Mouse (Mus musculus) limb, embryonic 10.5 days (tissue): Measurements from ENCODE around the gene Ap2a1. TPM values are rescaled to one million over a fixed set of nuclear protein-coding genes. Genes with fewer than 3 reads are reported as not detected.

Experiments
- DNase-seq: peaks from one replicate; pipeline ENCODE4 v3.0.0-alpha.2; 2017; ENCODE audit warnings: low spot score
- H3K27ac ChIP-seq: fragments of 300-500 bp; sonication (generic); 2 replicates; pipeline ENCODE4 v1.5.1; 2016; ENCODE audit warnings: mild to moderate bottlenecking
- H3K27me3 ChIP-seq: fragments of 300-500 bp; sonication (generic); 2 replicates; pipeline ENCODE4 v1.6.1; 2016; ENCODE audit warnings: low read depth, mild to moderate bottlenecking; ENCODE audit not compliant: poor library complexity, severe bottlenecking
- H3K36me3 ChIP-seq: fragments of 300-500 bp; sonication (generic); 2 replicates; pipeline ENCODE4 v1.6.1; 2016; ENCODE audit warnings: mild to moderate bottlenecking, moderate library complexity
- H3K4me1 ChIP-seq: fragments of 300-500 bp; sonication (generic); 2 replicates; pipeline ENCODE4 v1.6.1; 2016
- H3K4me3 ChIP-seq: fragments of 300-500 bp; sonication (generic); 2 replicates; pipeline ENCODE4 v1.5.1; 2016; ENCODE audit warnings: mild to moderate bottlenecking, moderate library complexity
- H3K9me3 ChIP-seq: fragments of 300-500 bp; sonication (generic); replicated peaks from 2 replicates; pipeline ENCODE4 v1.6.1; 2016; ENCODE audit warnings: mild to moderate bottlenecking
- WGBS: fragments of 180-500 bp; shearing (Covaris S2); methylation state at CpG from one replicate; pipeline ENCODE4 v1.1.7; 2016; 5-methylcytosine and 5-hydroxymethylcytosine counted together
- polyA plus RNA-seq: library from polyadenylated mRNA; unstranded; fragments of >200 nt; fragmentation: Nextera tagmentation; extraction: Ambion mirVana; gene quantifications from 2 replicates; pipeline ENCODE4 v1.2.1, GENCODE M21; 2016

The Ap2a1 gene
- 78.7 and 85.3 TPM in 2 replicates for polyA plus RNA-seq

DNA sequence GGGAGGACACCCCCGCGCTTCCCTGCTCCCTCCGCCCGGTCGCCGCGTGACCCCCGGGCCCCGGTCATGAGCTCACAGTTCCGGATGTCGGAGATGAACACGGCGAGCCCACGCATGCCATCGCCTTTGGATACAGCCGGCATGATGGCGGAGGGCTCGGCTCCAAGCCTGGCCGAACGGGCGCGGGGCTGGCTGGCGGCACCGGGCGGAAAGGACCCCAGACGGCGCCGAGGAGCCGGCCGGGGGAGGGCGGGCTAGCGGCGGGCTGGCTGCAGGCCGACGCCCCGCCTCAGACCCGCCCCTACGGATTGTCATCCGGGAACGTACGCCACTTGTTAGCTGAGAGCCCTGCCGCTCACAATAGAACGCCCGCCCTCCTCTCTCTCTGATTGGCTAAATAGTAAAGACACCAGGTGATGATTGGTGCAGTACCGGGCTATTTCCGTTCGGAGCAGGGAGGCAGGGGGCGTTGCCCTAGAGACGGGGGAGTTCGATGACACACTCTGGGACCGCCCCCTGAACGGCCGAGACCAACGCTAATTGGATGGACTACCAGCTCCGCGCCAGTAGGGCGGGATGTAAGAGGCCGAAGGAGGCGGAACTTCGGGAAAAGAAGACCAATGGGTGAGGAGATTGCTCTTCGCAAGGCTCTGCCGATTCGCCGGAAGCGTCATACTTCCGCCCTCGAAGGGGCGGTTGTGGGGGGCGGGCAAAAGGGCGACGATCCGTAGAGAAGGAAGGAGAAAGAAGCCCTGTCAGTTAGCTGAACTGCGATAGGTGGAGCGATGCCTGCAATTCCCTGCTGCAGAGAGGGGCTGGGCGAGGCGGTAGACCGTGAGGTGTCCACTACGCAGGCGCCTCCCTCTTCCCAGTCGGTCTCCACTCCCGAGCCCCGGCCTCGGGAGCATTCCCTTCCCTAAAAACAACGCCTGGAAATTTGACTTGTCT is at the start of gene Ap2a1:
Ap2a1 (minus strand) TSS at position 293 of the 948 bp plus-strand sequence.
- Histone ChIP-seq H3K27me3 (no peaks in the 10 kb centered on the region), H3K27ac (peak within 1 kb of the TSS; percentile 89), H3K9me3 (no peaks in the 10 kb centered on the region), H3K4me3 (peak within 1 kb of the TSS; percentile 97), H3K36me3 (peaks cover 22% of the 10 kb centered on the region), H3K4me1 (peaks cover 19% of the 10 kb centered on the region)
- DNase-seq: peak; percentile 96
- WGBS: under 1% methylated on average over 84 of the region's 84 CpGs

DNA sequence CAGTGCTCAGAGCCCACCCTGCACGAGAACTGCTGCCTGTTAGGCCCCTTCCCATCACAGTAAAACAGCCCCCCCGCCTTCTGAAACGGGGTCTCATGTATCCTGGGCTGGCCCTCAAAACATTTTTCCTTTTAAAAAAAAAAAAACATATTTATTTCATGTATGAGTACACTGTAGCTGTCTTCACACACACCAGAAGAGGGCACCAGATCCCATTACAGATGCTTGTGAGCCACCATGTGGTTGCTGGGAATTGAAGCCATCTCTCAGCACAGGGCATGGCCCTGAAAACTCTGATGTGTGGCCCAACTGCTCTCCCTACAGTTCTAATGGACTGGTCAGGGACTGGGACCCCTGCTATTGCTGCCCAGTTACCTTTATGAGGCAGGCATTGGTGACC is 49.0 kb upstream of the Ap2a1 start:
- Histone ChIP-seq H3K4me1 (peaks cover 22% of the 10 kb centered on the region), H3K9me3 (no peaks in the 10 kb centered on the region), H3K4me3 (no peak overlapping the region), H3K36me3 (peaks cover 81% of the 10 kb centered on the region), H3K27me3 (no peaks in the 10 kb centered on the region), H3K27ac (no peak overlapping the region)
- DNase-seq: no peak
- WGBS: 93% methylated on average over 3 of the region's 3 CpGs

DNA sequence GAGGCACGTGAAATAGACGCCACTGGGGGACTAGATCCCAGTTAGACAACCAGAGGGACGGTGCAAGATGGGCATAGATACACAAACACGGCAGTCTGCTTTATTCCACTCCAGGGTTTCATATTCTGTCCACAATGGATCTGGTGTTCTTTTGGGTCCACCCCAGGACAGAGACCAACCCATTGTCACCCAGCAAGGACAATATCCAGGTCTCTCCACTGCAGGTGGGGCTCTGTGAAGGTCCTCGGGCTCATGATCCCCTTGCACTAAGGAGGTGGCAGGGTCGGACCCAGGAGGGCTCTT is 45.8 kb upstream of the Ap2a1 start:
- WGBS: 25% methylated on average over 6 of the region's 6 CpGs
- Histone ChIP-seq H3K27me3 (no peaks in the 10 kb centered on the region), H3K4me3 (peak overlapping the region; percentile 59), H3K27ac (no peak overlapping the region), H3K9me3 (no peaks in the 10 kb centered on the region), H3K36me3 (peaks cover 50% of the 10 kb centered on the region), H3K4me1 (peaks cover 39% of the 10 kb centered on the region)
- DNase-seq: no peak

DNA sequence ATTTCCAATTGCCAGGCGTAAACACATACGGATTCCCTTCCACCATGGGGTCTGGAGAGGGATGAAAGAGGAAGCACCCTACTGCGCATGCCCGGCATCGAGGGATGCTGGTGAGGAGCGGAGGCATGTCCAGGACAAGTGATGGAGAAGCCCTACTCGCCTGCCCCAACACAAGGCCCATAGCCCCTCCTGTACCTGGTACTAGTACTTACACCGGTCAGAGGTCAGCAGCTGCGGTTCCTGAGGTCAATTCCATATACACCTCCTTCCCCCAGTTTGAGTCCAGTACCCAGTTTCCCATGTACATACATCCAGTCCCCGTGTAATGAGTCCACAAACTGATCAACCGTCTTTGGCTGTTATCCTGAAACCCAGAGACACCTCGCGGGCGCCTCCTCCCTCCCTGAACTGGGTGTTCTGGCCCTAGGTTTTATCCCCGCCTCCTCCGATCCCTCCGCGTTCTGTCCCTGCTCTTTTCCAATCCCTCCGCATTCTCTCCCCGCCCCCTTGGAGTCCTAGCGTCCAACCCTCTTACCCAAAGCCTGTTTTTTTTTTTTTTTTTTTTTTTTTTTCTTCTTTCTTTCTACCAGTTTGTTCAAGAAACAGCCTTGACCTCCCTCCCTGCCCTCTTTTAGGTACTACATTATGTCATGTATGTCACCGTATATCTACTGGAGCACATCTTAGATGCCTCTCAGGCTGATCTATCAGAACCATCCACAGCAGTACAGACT is 45.3 kb upstream of the Ap2a1 start, which contains the start of gene Cpt1c:
Cpt1c (minus strand) TSS at position 469 of the 734 bp plus-strand sequence.
- H3K27me3 ChIP-seq: no peaks in the 10 kb centered on the region
- H3K27ac ChIP-seq: peak within 1 kb of the TSS; percentile 84
- no peaks in the 10 kb centered on the region for H3K9me3 ChIP-seq
- H3K4me3 ChIP-seq: peak within 1 kb of the TSS; percentile 59
- WGBS: 2% methylated on average over 22 of the region's 22 CpGs
- H3K36me3 ChIP-seq: peaks cover 44% of the 10 kb centered on the region
- peak; percentile 88 for DNase-seq
- peaks cover 45% of the 10 kb centered on the region for H3K4me1 ChIP-seq

DNA sequence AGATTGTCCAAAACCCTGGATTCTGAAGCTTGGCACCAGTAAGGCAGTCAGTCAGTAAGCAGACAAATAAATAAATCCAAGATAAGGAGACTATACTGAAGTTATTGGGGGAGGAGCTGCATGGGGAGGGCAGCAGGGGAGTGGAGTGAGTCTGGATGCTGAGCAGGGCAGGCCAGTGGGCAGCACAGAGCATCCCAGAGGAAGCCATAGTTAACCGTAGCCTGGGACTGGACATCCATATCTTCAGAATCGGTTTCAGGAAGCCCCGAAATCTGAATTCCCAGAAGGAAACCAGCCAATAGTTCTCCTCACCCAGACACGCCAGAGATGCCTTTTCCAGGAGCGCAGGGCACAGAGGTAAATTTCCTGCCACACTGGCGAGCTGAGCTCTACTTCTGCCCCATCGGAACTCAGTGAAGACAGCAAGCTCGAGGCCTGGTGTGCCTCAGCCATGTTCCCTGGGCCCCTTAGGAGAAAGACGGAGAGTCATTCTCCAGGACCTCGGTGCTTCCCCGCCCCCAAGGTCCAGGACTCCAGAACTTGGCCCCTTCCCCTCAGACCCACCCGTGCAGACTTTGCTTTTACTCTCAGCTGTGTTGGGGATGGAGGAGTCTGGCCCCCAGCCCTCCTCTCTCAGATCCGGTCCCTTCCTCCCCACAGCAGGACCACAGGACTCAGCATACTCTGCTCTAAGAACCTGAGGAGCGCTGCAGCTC is 44.3 kb upstream of the Ap2a1 start:
- H3K27me3 ChIP-seq: no peaks in the 10 kb centered on the region
- WGBS: 50% methylated on average over 14 of the region's 14 CpGs
- H3K27ac ChIP-seq: peak overlapping the region; percentile 84

DNA sequence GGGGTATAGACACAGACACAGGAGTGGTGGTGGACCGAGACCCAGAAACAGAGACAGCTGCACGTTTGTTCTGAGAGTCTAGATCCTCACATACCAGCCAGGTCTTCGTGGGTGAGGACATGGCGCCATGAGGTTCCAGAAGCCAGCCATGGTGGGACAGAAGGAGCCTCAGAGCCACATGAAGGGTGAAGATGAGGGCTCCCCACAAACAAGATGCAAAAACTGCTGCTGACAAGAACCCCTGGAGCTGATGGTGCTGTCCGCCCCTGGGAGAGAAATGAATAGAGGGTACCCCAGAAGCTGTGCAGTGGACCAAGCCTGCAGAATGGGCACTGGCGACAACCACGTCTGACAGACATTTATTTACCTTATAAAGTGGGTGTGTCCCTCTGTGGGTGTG is 41.8 kb upstream of the Ap2a1 start:
- no peak for DNase-seq
- 74% methylated on average over 7 of the region's 7 CpGs for WGBS
- peaks cover 45% of the 10 kb centered on the region for H3K4me1 ChIP-seq
- H3K27me3 ChIP-seq: no peaks in the 10 kb centered on the region
- peaks cover 16% of the 10 kb centered on the region for H3K36me3 ChIP-seq
- H3K4me3 ChIP-seq: peak overlapping the region; percentile 71
- H3K27ac ChIP-seq: peak overlapping the region; percentile 92
- H3K9me3 ChIP-seq: no peaks in the 10 kb centered on the region

More for the DNA sequence above, 44.3 kb upstream of the Ap2a1 start:
- Histone ChIP-seq H3K4me3 (peak overlapping the region; percentile 59), H3K4me1 (peaks cover 45% of the 10 kb centered on the region), H3K9me3 (no peaks in the 10 kb centered on the region), H3K36me3 (peaks cover 35% of the 10 kb centered on the region)
- no peak for DNase-seq

DNA sequence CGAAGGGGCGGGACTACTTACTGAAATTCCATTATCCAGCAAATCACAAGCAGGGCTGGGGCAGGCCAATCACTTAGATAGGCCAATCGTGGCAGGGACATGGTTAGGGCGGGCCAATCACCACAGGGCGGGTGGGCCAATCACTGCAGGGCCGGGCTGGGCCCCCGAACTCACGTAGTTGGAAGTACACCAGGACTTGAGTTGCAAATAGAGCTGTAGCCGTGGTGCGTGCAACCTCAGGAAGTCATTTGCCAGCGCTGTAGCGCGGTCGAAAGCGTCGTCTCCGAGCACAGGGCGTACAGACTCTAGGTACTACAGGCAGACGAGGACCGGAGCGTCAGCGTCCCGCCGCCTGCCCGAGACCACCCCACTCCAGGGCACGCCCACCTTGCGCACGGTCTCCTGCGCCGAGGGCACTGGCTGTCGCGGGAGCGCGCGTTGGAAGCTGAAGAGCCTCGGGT is 41.0 kb upstream of the Ap2a1 start:
- no peaks in the 10 kb centered on the region for H3K27me3 ChIP-seq
- H3K4me3 ChIP-seq: peak overlapping the region; percentile 71
- H3K27ac ChIP-seq: peak overlapping the region; percentile 92
- no peaks in the 10 kb centered on the region for H3K9me3 ChIP-seq
- WGBS: under 1% methylated on average over 36 of the region's 36 CpGs
- peaks cover 14% of the 10 kb centered on the region for H3K36me3 ChIP-seq
- DNase-seq: peak; percentile 90
- peaks cover 44% of the 10 kb centered on the region for H3K4me1 ChIP-seq

DNA sequence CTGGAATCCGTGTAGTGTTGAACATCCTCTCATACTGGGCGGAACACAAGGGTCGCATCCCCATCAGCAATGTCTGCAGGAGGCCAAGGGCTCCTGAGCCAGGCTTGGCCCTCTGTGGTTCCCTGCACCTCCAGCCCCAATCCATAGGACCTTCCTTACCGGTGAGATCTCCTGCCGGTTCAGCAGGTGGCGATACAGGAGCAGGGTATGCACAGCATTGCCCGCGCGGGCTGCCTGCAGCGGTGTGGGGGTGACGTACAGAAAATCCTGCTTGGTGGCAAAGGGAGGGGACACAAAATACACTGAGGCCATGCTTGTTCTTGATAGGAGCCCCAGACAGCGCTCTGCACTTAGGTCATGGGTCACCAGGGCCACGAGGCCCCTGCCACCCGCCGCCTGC is 37.3 kb upstream of the Ap2a1 start:
- Histone ChIP-seq H3K9me3 (no peaks in the 10 kb centered on the region), H3K27ac (no peak overlapping the region), H3K27me3 (no peaks in the 10 kb centered on the region), H3K36me3 (peaks cover 39% of the 10 kb centered on the region), H3K4me1 (peaks cover 19% of the 10 kb centered on the region), H3K4me3 (no peak overlapping the region)
- 73% methylated on average over 15 of the region's 15 CpGs for WGBS
- no peak for DNase-seq

DNA sequence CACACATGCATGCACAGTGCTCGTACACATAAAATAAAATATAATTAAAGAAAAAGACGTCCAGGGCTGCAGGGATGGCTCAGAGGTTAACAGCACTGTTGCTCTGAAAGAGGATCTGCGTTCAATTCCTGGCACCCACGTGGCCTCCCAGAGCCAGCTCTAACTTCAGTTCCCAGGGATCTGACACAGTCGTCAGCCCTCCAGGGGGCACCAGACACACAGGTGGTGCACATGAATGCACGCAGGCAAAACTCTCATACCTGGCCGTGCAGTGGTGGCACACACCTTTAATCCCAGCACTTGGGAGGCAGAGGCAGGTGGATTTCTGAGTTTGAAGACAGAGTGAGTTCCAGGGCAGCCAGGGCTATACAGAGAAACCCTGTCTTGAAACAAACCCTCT is 36.7 kb upstream of the Ap2a1 start:
- H3K4me3 ChIP-seq: no peak overlapping the region
- H3K27ac ChIP-seq: no peak overlapping the region
- H3K9me3 ChIP-seq: no peaks in the 10 kb centered on the region
- no peak for DNase-seq
- WGBS: 85% methylated on average over 7 of the region's 7 CpGs
- peaks cover 46% of the 10 kb centered on the region for H3K36me3 ChIP-seq
- H3K4me1 ChIP-seq: peaks cover 13% of the 10 kb centered on the region
- H3K27me3 ChIP-seq: no peaks in the 10 kb centered on the region

DNA sequence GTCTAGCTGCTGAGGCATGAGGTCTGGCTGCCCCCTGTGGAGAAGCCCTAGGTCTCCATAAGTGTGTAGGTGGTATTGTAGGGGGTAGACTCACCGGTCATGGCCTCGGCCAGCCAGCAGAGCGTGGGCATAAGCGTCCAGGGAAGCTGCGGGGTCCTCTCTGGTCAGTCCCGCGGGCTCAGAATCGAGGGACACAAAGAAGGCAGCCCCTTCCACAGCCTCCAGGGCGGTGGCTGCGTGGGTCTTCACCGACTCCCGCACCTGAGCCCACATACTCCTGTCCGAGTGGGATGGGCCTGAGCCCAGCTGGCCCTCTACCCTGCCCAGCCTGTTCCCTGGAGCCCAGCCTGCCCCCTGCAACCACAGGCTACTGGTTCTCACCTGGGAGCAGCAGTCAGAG is 35.7 kb upstream of the Ap2a1 start:
- Histone ChIP-seq H3K36me3 (peaks cover 51% of the 10 kb centered on the region), H3K9me3 (no peaks in the 10 kb centered on the region), H3K4me3 (no peak overlapping the region), H3K27me3 (no peaks in the 10 kb centered on the region), H3K4me1 (peaks cover 4% of the 10 kb centered on the region; the same call in 1 of the 2 replicates), H3K27ac (no peak overlapping the region)
- DNase-seq: no peak
- 94% methylated on average over 13 of the region's 13 CpGs for WGBS

DNA sequence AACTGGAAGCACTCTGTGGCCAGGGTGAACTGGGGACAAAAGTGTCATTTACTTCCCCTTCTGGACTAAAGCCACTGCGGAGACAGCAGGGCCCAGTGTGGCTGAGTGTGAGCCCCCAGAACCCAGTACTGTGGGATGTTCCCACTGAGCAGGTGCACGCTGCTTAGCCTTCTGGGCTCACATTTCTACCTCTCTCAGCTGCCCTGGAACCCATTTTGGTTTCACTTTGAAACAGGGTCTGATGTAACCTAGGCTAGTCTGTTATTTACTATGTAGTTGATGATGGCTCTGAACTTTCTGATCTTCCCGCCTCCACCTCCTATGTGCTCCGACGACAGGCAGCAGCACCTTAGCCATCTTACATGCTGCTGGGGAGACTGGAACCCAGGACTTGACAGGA is 33.5 kb upstream of the Ap2a1 start:
- H3K36me3 ChIP-seq: peaks cover 59% of the 10 kb centered on the region
- DNase-seq: no peak
- H3K27ac ChIP-seq: no peak overlapping the region
- H3K9me3 ChIP-seq: no peaks in the 10 kb centered on the region
- WGBS: 91% methylated on average over 5 of the region's 5 CpGs
- 0 out of 2 replicates have a peak overlapping the region, but pooled peaks have one; percentile 6 for H3K4me3 ChIP-seq
- H3K4me1 ChIP-seq: no peaks in the 10 kb centered on the region
- H3K27me3 ChIP-seq: no peaks in the 10 kb centered on the region

DNA sequence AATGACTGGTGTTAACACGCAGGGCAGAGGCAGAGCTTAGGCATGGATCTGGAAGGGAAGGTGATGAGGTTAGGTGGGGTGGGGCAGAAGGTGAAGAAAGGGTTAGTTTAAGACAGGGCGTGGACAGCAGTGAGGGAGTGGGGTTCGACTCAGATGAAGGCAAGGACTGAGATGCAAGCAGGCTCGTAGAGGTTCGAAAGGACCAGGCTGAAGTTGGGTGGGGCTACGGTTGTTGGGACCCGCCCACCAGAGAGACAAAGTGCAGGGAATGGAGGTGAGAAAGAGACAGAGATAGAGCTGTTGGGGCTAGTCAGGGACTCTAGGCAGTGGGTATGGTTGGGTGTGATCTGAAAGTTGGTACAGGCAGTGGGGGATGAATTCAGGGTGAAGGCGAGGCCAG is 33.0 kb upstream of the Ap2a1 start:
- Histone ChIP-seq H3K27me3 (no peaks in the 10 kb centered on the region), H3K9me3 (no peaks in the 10 kb centered on the region), H3K4me3 (no peak overlapping the region), H3K36me3 (peaks cover 59% of the 10 kb centered on the region), H3K4me1 (no peaks in the 10 kb centered on the region), H3K27ac (no peak overlapping the region)
- DNase-seq: no peak
- 71% methylated on average over 8 of the region's 8 CpGs for WGBS
